Mouse (Mus musculus) thymus, postnatal 25 days (tissue): ENCODE measurements around the gene Olfr1170.

Experiments used
- DNase-seq: peaks from one replicate; pipeline ENCODE4 v3.0.0; 2022

Gene Olfr1170

DNA sequence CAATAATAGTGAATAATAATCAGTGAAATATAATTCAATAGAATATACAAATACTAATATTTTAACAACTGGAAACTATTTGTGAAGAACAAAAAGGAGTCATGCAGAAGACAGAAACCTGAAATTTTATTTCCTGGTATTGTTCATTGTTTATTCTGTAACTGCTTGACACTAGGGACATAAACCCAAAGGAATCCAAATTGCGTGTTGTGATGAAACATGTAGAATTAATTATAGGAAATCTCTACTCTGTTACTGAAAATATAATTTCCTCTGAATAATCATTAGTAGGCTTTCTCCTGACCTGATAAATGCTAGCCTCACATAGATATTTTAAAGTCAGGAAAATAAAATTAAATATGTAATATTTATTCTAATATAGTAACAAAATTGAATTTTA, at the start of gene Olfr1170:
Gene Olfr1170 (minus strand): TSS at position 101 of the 400 bp plus-strand sequence.
- no peak for DNase-seq

- no peak for DNase-seq
Measured at GRCm38 (mm10) chr2:88220784-88221183, 7.3 kb downstream of the Olfr1170 start.

GRCm38 (mm10) chr2:88181580-88181979, 46.6 kb downstream of the Olfr1170 start, which contains the start of gene Olfr1168:
Gene Olfr1168 (plus strand): TSS chr2:88181880.
- no peak for DNase-seq
